Mouse (Mus musculus): Measurements from ENCODE around the gene A430005L14Rik.

The A430005L14Rik gene

DNA sequence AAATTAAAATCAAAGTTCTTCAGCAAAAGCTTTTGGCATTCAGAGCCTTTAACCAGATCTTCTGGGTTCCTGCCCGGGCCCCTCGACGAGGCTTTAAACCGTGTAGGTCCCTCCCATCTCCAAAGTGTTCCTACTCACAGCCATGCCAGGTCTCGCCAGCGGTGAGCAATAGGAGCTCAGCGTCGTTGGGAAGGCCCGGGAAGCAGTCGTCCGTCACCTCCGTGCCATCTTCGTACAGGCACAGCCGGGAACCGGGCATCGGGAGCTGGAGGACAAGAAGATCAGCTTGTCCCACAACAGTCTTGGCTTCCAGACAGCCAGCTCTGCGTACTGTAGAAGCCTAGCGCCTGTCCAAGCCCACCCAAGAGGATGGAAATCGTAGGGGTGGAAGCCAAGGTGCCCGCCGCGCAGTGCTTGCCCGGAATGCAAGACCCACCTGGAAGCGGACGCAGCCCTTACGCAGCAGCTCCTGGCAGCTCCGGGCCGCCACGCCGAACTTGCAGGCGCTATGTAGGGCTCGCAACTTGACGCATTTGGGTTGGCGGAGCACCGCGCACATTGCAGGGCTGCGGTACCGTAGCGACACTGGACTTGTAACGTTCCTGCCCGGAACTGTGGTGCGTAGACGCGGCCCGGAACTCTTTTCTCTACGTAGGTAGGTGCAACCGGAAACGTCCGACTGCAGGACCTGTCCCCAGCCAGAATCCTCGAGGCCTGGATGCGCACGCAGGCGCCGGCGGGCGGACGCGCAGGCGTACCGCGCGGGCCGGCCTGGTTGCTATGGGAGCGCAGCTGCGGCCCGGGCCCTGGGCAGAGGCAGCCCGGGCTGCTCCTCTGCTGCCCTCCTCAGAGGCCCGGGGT is 17.6 kb downstream of the A430005L14Rik start, which contains the start of the genes Dffb and Cep104:
Gene Dffb, minus strand, starts transcription at position 696 of the 861 bp plus-strand sequence.
Gene Cep104, plus strand, starts transcription at position 764 of the 861 bp plus-strand sequence.
- peak; percentile 89 to 96 for DNase-seq

DNA sequence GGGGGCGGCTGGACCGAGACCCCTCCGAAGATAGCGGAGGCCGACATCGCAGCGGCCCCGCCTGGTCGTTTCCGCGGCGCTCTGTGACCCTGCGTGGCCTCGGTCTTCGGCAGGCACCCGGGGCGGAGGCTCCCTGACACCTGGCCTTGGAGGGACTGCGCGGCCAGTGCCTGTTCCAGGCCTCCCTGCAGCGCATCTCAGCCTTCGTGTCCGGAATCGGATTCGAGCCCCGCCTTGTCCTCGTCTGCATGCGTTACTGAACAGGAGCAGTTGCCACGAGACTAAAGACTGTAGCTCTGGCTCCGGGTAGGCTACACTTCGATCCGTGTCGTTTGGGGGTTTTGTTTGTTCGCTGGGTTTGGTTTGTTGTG is 18.2 kb downstream of the A430005L14Rik start:
- peak in 1 of 2 experiments; percentile 53 for DNase-seq

DNA sequence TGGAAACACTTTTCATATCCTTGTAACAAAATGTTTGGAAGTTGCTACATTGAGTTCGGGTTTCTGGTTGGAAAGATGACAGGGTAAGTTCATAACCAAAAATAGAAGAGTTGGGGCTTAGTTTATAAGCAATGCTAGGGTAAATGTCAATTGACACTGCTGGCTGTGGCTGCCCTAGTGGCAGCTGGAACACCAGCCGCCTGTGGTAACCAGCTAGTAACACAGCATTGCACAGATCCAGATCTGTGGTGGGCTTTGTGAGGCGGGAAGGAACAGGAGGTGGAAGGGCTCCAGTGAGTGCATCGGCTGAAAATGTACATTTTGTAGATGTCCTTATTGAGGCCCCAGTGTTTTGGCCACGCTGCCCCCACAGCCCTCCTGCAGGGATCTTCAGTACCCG is 18.7 kb downstream of the A430005L14Rik start:
- DNase-seq = no peak

DNA sequence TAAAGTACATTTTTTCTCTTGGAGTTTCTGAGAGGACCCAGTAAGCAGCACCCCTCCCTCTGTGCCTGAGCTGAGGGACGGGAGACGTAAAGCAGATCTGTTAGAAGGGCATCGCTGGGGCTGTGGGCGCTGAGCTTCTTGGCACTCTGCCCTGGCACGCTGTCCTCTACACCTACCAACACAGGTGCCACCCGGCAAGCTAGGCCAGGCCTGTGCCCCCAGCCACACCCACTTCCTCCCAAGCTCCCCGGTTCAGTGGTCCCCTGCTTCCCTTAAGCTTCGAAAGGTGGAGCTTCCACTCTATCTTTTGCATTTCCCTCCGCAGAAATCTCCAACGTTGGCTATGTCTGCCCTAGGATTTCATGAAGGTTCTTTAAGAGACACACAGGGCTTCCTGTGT is 22.2 kb downstream of the A430005L14Rik start:
- no peak for DNase-seq

DNA sequence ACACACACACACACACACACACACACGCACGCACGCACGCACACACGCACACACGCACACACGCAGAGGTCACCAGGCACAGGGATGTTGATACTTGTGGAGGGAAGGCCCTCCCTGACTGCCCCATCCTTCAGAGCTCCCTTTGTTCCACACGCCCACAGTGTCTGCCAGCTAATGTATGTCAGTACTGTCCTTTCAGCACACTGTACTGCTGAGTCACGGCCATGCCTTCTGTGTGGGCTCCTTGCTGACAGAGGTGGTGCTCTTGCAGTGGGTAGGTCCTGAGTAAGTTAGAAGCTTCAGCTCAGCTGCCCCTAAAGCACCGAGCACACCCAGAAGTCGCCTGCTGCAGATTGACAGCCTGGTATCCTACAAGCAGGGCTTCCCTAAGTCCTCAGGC is 23.4 kb downstream of the A430005L14Rik start:
- DNase-seq = no peak

DNA sequence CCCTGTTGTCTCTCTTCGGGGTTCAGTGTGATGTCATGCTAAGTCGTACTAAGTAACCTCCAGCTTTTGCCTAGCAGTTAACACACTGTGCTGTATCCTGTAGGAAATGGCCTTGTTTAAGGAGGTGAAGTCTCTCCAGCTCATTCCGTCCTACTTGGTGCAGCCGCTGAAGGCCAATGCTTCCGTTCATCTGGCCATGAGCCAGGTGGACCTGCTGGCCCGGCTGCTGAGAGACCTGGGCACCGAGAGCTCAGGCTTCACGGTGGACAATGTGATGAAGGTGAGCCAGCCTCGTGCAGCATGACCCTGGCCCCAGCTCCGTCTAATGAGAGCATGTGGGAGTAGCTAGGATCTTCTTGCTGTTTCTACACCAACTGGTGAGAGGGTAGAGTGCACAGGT is 35.7 kb downstream of the A430005L14Rik start:
- DNase-seq = no peak

GRCm38 (mm10) chr4:153993505-153993904 is 36.5 kb downstream of the A430005L14Rik start:
- DNase-seq = no peak

GRCm38 (mm10) chr4:154005488-154005887 is 48.5 kb downstream of the A430005L14Rik start:
- DNase-seq = no peak

- no peak for DNase-seq
Observed at GRCm38 (mm10) chr4:154006264-154006663, 49.2 kb downstream of the A430005L14Rik start.

GRCm38 (mm10) chr4:154007759-154008158 is 50.7 kb downstream of the A430005L14Rik start:
- no peak for DNase-seq

DNA sequence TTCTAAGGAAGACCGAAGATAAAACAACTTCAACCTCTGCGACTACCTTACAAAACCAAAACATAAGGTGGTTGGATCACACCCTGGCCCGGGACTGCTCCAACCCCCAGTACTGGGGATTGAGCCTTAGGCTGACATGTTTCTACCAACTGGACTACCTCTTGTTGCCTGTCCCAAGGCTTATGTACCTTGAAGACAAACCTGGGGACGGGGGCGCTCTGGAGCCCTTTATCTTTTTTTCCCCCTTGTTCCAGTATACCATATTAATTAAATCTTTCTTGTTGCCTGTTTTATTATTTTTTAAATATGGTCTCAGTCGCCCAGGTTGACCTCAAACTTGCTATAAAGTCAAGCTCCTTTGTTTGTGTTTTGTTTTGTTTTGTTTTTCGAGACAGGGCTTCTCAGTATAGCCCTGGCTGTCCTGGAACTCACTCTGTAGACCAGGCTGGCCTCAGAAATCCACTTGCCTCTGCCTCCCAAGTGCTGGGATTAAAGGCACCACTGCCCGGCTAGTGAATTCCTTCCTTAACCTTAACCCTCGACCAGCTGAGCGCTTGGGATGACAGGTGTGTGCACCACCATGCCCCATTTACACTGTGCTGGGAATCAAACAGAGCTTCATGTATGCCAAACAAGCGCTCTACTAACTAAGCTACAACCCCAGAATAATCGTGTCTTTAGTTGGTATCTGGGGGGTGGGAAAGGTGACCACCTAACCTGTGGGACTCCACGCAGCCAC is 54.0 kb downstream of the A430005L14Rik start:
- no peak for DNase-seq
